Mouse (Mus musculus) cerebellum, adult 2 months (tissue): ENCODE results near the gene Fmnl2.

Source experiments
- CTCF ChIP-seq: fragments of 200-500 bp; IDR thresholded peaks from 2 replicates; pipeline ENCODE4 v1.5.1; 2011; ENCODE audit warnings: low read depth, mild to moderate bottlenecking, control low read depth, low read length, moderate library complexity, borderline replicate concordance; ENCODE audit not compliant: insufficient read depth
- POLR2A ChIP-seq: fragments of 200-500 bp; IDR thresholded peaks from 2 replicates; pipeline ENCODE4 v1.6.1; 2011; ENCODE audit warnings: low read length, control low read depth, borderline replicate concordance; ENCODE audit not compliant: insufficient read depth

- TF ChIP-seq POLR2A (no peak), CTCF (no peak)
These were observed 38.7 kb upstream of the Fmnl2 start for GRCm38 (mm10) chr2:52818944-52819343.
